Mouse (Mus musculus): Measurements from ENCODE around the gene Ntn5.

DNA sequence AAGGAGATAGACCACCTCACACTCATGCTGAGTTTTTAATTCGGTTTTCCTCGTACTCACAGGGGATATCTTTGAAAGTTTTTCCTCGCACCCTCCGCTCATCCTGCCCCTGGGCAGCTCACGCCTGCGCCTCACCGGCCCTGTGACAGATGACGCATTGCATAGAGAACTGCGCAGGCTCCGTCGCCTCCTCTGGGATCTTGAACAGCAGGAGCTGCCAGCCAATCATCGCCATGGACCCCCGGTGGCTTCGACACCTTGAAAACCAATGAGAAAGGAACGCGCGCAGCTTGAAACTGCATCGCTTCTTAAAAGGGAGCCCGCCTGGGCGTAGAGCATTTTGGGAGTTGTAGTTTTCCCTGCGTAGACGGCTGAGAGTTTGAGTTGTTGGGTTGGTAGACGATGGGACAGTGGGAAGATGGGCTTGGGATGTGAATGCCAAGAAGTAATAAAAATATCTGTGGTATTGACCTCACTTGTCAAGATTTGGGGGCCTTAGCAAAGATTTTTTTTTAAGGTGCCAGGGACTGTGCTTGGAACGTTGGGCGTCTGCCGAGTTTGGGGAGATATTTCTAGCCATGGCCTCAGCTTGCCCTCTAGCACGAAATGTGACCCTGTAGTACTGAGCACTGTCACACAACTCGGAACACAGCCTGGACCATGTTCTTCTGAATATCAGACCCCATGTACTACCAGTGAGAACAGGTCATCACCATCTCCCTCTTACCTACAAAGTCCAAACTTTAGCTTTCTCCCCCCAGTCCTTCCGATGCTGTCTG, 45.0 kb upstream of the Ntn5 start:
- TF ChIP-seq CTCF (IDR thresholded peaks at IDR 0.05; ENCODE audit: borderline replicate concordance, control insufficient read depth, extremely low read depth, insufficient read depth, low read length, poor library complexity), result no peak
- no peak for TF ChIP-seq POLR2A (IDR thresholded peaks at IDR 0.05; ENCODE audit: control insufficient read depth, extremely low read depth, insufficient read depth, low read length, poor library complexity)
